Mouse (Mus musculus) bone marrow, adult 2 months (tissue): ENCODE results near the gene Ccdc157.

Experiments used
- CTCF ChIP-seq: fragments of 200-500 bp; IDR thresholded peaks from 2 replicates; pipeline ENCODE4 v1.5.1; 2011; ENCODE audit warnings: low read length, control low read depth; ENCODE audit not compliant: control insufficient read depth, insufficient read depth
- POLR2A ChIP-seq: fragments of 200-500 bp; IDR thresholded peaks from 2 replicates; pipeline ENCODE4 v1.6.1; 2011; ENCODE audit warnings: low read depth, mild to moderate bottlenecking, control low read depth, low read length, borderline replicate concordance; ENCODE audit not compliant: control insufficient read depth

DNA sequence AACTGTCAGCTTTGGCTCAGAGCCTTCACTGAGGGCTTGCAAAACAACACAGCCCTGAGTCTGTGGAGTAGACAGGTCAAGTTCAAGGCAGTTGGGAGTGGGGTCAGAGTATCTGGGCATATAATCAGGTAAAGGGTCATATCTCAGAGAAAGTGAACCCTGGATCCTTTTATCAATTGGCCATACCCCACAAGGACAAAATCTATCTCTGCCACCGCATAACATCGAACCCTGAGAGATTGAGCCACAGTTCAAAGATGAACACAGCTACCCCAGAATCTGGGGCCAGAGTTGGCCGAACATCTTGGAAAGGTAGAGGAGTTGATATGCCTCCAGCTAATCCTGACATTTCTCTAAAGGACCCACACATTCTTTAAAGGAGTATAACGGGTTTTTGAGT is 48.1 kb downstream of the Ccdc157 start:
- no peak for TF ChIP-seq CTCF
- TF ChIP-seq POLR2A: no peak
